Mouse (Mus musculus) stomach, embryonic 15.5 days (tissue): ENCODE results near the gene Fam89b. TPM values are rescaled to one million over a fixed set of nuclear protein-coding genes. Genes with fewer than 3 reads are reported as not detected.

Source experiments
- ATAC-seq: fragments of 200-750 bp; cut with Nextera tagmentation; 2 replicates; pipeline ENCODE4 v1.8.0; 2017; ENCODE audit warnings: low read depth, moderate number of reproducible peaks, moderate TSS enrichment; ENCODE audit not compliant: insufficient read depth, low FRiP score
- H3K27ac ChIP-seq: fragments of 300-500 bp; sonication (generic); 2 replicates; pipeline ENCODE4 v1.5.1; 2015; ENCODE audit warnings: mild to moderate bottlenecking, inconsistent platforms
- H3K27me3 ChIP-seq: fragments of 300-500 bp; sonication (generic); replicated peaks from 2 replicates; pipeline ENCODE4 v1.6.1; 2015; ENCODE audit warnings: inconsistent platforms
- H3K36me3 ChIP-seq: fragments of 300-500 bp; sonication (generic); 2 replicates; pipeline ENCODE4 v1.6.1; 2015; ENCODE audit warnings: inconsistent platforms
- H3K4me1 ChIP-seq: fragments of 300-500 bp; sonication (generic); 2 replicates; pipeline ENCODE4 v1.6.1; 2015; ENCODE audit warnings: inconsistent platforms
- H3K4me2 ChIP-seq: fragments of 300-500 bp; sonication (generic); 2 replicates; pipeline ENCODE4 v1.6.1; 2015; ENCODE audit warnings: mild to moderate bottlenecking, inconsistent platforms
- H3K4me3 ChIP-seq: fragments of 300-500 bp; sonication (generic); replicated peaks from 2 replicates; pipeline ENCODE4 v1.5.1; 2015; ENCODE audit warnings: inconsistent platforms
- H3K9ac ChIP-seq: fragments of 300-500 bp; sonication (generic); 2 replicates; pipeline ENCODE4 v1.6.1; 2015; ENCODE audit warnings: inconsistent platforms
- H3K9me3 ChIP-seq: fragments of 300-500 bp; sonication (generic); 2 replicates; pipeline ENCODE4 v1.6.1; 2016; ENCODE audit warnings: inconsistent platforms
- WGBS: fragments of 180-500 bp; shearing (Covaris S2); methylation state at CpG from one replicate; pipeline ENCODE4 v1.1.7; 2015; 5-methylcytosine and 5-hydroxymethylcytosine counted together
- polyA plus RNA-seq: library from polyadenylated mRNA; unstranded; fragments of >200 nt; fragmentation: Nextera tagmentation; extraction: Ambion mirVana; gene quantifications from 2 replicates; pipeline ENCODE4 v1.2.1, GENCODE M21; 2015

Fam89b gene
- polyA plus RNA-seq = 76.4 and 81.5 TPM in 2 replicates

DNA sequence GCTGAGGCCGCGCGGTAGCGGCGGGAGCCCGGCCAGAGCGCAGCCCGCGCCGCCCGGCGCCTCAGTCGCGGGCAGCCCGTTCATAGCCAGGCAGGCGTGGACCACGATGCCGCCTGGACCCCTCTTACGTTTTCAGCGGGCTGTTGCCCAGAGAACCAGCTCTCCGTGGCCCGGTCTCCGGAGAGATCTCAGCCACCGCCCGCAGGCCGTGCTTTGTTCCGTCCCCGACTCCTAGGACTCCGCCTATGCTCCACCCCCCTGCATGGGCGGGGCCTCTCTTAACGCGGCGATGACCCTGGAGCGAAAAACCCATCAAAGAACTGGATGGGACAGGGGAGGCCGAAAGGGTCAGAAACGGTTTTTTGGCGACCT is at the start of gene Fam89b:
Gene Fam89b (minus strand): TSS at position 210 of the 372 bp plus-strand sequence.
- ATAC-seq = peak; percentile 64
- peaks cover 60% of the 10 kb centered on the region for H3K4me1 ChIP-seq
- H3K4me2 ChIP-seq = peak within 1 kb of the TSS; percentile 88
- peak within 1 kb of the TSS; percentile 99 for H3K9ac ChIP-seq
- no peaks in the 10 kb centered on the region for H3K36me3 ChIP-seq
- H3K27ac ChIP-seq = peak within 1 kb of the TSS; percentile 90
- H3K27me3 ChIP-seq = no peaks in the 10 kb centered on the region
- WGBS = under 1% methylated on average over 36 of the region's 37 CpGs
- peak within 1 kb of the TSS; percentile 89 for H3K4me3 ChIP-seq
- no peaks in the 10 kb centered on the region for H3K9me3 ChIP-seq

DNA sequence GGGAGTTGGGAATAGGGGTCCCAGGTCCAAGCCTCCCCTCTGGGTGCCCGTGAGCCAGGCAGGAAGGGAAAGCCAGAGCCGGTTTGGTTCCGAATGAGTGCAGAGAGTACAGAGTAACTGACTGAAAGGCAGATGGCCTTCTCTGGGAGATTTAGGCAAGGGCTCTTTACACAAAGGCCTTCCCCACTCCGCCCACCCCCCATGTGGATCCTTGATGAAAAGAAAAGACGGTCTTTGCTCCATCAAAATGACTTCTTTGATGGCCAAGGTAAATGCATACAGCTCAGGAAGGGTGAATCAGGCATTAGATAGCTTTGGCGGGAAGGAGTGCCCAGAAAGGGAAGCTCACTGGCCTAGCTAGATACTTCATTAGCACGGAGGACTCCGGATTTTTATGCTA is 48.9 kb upstream of the Fam89b start:
- Histone ChIP-seq H3K36me3 (no peaks in the 10 kb centered on the region), H3K4me2 (no peak overlapping the region), H3K4me3 (no peak overlapping the region), H3K4me1 (no peaks in the 10 kb centered on the region), H3K27ac (no peak overlapping the region), H3K27me3 (no peaks in the 10 kb centered on the region), H3K9ac (no peak overlapping the region), H3K9me3 (no peaks in the 10 kb centered on the region)
- ATAC-seq = no peak
- WGBS = 56% methylated on average over 8 of the region's 8 CpGs

DNA sequence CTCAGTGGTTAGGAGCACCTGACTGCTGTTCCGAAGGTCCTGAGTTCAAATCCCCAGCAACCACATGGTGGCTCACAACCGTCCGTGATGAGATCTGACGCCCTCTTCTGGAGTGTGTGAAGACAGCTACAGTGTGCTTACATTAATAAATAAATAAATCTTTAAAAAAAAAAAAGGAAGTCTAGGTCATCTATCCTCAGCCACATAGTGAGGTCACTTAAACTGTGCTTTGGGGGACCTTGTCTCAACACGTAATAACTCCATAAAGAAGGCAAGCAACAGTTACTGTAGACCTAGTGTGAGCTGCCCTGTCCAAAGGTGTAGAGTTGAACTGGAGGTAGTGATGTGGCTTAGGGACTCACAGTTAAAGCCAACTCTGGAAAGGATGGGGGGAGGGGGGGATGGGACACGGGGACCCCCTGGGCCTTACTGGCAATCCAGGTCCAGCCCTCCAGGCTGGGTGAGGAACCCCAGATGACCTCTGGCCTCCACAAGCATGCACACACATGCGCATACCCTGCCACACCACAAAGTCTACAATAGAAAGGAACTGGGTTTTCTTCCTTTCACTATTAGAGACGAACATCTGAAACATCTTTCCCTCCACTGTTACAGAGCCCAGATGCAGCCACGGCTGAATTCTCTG is 48.1 kb upstream of the Fam89b start:
- no peak overlapping the region for H3K27ac ChIP-seq
- H3K36me3 ChIP-seq = no peaks in the 10 kb centered on the region
- 78% methylated on average over 9 of the region's 9 CpGs for WGBS
- H3K27me3 ChIP-seq = no peaks in the 10 kb centered on the region
- no peak overlapping the region for H3K4me3 ChIP-seq
- no peak overlapping the region for H3K4me2 ChIP-seq
- ATAC-seq = no peak
- H3K4me1 ChIP-seq = no peaks in the 10 kb centered on the region
- H3K9me3 ChIP-seq = no peaks in the 10 kb centered on the region
- H3K9ac ChIP-seq = no peak overlapping the region

DNA sequence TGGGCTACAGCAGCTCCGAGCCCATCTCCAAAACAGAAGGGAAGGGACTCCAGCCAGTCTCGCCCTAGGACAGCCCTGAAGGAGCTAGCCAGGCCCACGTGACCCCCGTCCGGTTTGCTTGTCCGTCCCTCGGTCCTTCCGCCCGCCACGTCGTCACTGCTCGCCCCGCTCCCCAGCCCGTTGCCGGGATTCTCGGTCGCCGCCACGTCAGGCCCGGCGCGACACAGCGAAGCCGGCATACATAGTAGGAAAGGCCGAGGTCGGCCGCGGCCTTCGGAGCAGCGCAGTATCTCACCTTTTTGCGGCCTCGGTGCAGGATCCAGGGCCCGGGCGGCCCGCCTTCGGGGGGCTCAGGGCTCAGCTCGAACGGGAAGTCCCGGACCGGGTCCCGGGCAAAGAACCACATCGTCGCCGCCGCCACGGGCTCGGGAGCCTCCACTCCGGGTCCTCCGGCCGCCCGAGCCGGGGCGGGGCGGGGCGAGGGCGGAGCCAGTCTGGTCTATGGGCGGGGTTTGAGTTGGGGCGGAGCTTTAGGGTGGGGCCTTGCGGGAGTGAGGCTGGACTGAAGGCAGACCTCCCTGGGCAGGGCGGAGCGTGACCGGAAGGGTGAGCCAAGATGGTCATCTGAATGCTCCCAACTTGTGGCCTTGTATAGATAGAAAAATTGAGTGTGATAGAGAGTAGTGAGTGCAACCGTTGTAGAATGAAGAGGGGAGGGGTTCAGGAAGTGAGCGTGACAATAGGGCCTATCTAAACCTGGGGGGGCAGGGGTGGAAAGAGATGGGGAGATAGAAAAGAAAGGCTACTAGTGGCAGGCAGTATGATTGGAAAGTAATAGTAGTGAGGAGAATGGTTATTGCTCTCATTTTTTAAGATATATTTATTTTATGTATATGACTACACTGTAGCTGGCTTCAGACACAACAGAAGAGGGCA is 41.7 kb upstream of the Fam89b start, which contains the start of gene Scyl1:
Gene Scyl1 (minus strand): TSS at position 495 of the 936 bp plus-strand sequence.
- Histone ChIP-seq H3K36me3 (peaks cover 8% of the 10 kb centered on the region), H3K9me3 (no peaks in the 10 kb centered on the region), H3K27ac (peak within 1 kb of the TSS; percentile 87), H3K4me1 (peaks cover 15% of the 10 kb centered on the region), H3K27me3 (no peaks in the 10 kb centered on the region), H3K9ac (peak within 1 kb of the TSS; percentile 95), H3K4me3 (peak within 1 kb of the TSS; percentile 81), H3K4me2 (peak within 1 kb of the TSS; percentile 75)
- under 1% methylated on average over 64 of the region's 64 CpGs for WGBS
- ATAC-seq = peak; percentile 94

DNA sequence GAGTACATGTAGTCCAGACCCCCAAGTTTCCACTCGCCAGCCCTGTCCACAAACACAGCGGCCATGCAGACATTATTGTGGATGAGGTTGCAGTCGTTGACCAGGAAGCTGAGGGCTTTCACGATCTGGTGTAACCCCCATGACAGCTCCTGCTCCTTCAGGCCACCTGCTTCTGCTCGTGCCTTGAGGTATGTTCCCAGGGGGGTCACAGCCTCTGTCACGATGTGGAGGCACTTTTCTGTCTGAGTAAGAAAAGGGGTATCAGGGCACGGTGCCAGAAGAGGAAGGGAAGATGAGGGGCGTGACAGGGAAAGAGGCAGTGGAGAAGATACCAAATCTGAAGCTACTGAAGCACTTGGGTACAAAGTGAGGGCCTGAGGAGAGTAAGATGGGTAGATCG is 40.9 kb upstream of the Fam89b start:
- Histone ChIP-seq H3K36me3 (peaks cover 17% of the 10 kb centered on the region), H3K4me1 (peaks cover 15% of the 10 kb centered on the region), H3K4me2 (peak overlapping the region; percentile 75), H3K27me3 (no peaks in the 10 kb centered on the region), H3K4me3 (peak overlapping the region; percentile 81), H3K9me3 (no peaks in the 10 kb centered on the region), H3K27ac (peak overlapping the region; percentile 87; the same call in 1 of the 2 replicates), H3K9ac (peak overlapping the region; percentile 95)
- no peak for ATAC-seq
- 32% methylated on average over 9 of the region's 9 CpGs for WGBS

DNA sequence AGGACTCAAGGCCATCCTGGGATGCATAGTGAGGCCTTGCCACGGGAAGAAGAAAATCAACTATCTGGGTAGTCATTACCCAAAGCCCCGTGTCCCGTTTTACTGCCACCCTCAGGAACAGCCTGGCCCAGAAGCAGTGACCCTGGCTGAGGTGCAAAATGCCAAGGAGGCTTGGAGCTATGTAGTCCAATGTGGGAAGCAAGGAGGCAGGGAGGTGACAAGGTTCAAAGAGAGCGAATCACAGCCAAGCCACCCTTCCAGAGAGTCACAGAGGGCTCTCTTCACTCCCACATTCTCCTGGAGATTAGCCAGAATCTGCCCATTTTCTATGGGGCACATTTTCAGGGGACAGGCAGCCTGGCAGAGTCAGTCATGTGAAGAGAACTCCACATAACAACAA is 37.8 kb upstream of the Fam89b start:
- Histone ChIP-seq H3K9ac (no peak overlapping the region), H3K4me3 (no peak overlapping the region), H3K4me2 (no peak overlapping the region), H3K36me3 (peaks cover 41% of the 10 kb centered on the region), H3K4me1 (peaks cover 15% of the 10 kb centered on the region), H3K27me3 (no peaks in the 10 kb centered on the region), H3K27ac (no peak overlapping the region), H3K9me3 (no peaks in the 10 kb centered on the region)
- 90% methylated on average over 4 of the region's 4 CpGs for WGBS
- no peak for ATAC-seq

DNA sequence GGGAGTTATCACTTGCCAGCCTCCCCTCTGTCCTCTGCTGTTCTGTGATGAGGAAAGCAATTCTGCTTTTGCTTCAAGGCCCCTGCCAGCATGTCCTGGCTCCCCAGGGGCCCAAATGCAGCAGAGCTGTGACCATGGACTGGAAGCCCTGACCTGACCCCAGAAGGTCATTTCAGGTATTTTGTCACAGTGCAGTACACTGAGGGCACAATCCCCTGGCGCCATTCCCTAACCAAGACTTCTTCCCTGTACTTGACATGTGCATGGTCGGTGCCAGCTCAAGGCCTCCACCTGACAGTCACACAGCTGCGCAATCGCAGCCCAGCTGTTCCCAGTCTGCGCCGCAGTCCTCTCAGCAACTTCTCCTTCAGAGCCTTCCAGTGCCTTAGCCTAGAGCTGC is 33.7 kb upstream of the Fam89b start:
- no peak overlapping the region for H3K27ac ChIP-seq
- no peak overlapping the region for H3K9ac ChIP-seq
- WGBS = 93% methylated on average over 6 of the region's 6 CpGs
- no peaks in the 10 kb centered on the region for H3K4me1 ChIP-seq
- H3K4me3 ChIP-seq = no peak overlapping the region
- H3K4me2 ChIP-seq = no peak overlapping the region
- peaks cover 75% of the 10 kb centered on the region for H3K36me3 ChIP-seq
- H3K27me3 ChIP-seq = no peaks in the 10 kb centered on the region
- no peaks in the 10 kb centered on the region for H3K9me3 ChIP-seq
- ATAC-seq = no peak

DNA sequence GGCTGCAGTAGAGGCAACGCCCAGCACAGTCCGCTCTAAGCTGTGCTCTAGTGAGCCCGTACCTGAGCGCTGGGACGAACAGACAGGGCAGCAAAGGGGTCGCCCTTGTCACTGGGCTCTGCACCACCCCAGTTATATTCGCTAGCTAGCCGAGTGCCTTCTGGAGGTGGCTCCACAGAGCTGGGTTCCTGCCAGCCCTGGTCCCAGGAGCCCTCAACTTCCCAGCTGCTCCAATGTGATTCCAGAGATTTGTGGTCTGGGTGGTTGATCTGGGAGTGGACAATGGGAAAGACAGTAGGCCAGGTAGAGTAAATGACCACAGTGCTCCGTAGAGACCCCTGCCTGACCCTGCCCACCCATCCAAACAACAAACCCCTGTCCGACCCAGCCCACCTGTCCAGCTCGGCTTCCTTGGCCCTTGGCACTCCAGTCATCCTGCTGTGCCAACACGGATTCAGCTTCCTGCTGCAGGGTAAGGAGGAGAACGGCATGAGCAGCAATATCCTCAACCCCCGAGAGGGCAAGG is 29.5 kb upstream of the Fam89b start:
- H3K4me2 ChIP-seq = no peak overlapping the region
- no peak overlapping the region for H3K9ac ChIP-seq
- no peak overlapping the region for H3K4me3 ChIP-seq
- WGBS = 89% methylated on average over 14 of the region's 14 CpGs
- no peak overlapping the region for H3K27ac ChIP-seq
- H3K27me3 ChIP-seq = peaks cover 19% of the 10 kb centered on the region
- peaks cover 12% of the 10 kb centered on the region for H3K4me1 ChIP-seq
- peaks cover 55% of the 10 kb centered on the region for H3K36me3 ChIP-seq
- ATAC-seq = no peak
- H3K9me3 ChIP-seq = no peaks in the 10 kb centered on the region

DNA sequence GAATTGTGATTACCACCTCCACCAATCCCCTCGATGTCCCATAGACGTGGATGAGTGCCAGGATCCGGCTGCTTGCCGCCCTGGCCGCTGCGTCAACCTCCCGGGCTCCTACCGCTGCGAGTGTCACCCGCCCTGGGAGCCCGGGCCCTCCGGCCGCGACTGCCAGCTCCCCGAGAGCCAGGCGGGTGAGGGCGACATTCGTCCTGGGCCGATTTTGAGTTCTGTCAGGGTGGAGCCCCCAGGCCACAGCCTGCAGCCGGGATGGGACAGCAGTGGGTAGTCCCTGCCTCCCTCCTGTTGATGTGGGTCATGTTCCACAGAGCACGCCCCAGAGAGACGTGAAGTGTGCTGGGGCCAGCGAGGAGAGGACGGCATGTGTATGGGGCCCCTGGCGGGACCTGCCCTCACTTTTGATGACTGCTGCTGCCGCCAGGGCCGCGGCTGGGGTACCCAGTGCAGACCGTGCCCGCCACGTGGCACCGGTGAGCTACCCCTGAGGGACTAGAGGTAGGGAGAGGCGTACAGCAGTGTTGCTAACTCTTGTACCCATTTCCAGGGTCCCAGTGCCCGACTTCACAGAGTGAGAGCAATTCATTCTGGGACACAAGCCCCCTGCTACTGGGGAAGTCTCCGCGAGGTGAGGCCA is 27.7 kb upstream of the Fam89b start:
- ATAC-seq = 0 out of 2 replicates have a peak, but pooled peaks have one; percentile 12
- Histone ChIP-seq H3K27me3 (peaks cover 19% of the 10 kb centered on the region), H3K27ac (no peak overlapping the region), H3K4me1 (peaks cover 12% of the 10 kb centered on the region), H3K4me3 (0 out of 2 replicates have a peak overlapping the region, but pooled peaks have one; percentile 4), H3K36me3 (peaks cover 43% of the 10 kb centered on the region), H3K9ac (no peak overlapping the region), H3K4me2 (peak overlapping the region; percentile 35), H3K9me3 (no peaks in the 10 kb centered on the region)
- WGBS = 30% methylated on average over 36 of the region's 36 CpGs

DNA sequence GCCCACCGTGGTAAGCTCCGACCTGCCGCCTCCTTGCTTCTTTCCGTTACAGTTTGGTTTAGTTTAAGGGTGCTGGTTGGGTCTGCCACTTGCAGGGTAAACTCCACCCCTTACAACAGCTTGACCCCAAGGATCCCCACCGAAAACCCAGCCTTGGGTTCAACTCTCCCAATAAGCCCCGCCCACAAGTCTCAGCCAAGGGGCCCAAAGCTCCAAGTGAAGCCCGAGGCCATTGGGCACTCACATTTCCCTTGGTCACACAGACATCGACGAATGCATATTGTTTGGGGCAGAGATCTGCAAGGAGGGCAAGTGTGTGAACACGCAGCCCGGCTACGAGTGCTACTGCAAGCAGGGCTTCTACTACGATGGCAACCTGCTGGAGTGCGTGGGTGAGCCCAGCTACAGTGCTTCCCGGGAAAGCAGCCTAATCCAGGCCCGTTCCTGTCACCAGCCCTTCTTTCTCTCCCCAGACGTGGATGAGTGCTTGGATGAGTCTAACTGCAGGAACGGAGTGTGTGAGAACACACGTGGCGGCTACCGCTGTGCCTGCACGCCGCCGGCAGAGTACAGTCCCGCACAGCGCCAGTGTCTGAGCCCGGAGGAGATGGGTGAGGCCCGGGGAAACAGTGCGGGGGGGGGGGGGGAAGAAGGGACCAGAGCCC is 27.0 kb upstream of the Fam89b start:
- Histone ChIP-seq H3K27me3 (peaks cover 25% of the 10 kb centered on the region), H3K9ac (no peak overlapping the region), H3K9me3 (no peaks in the 10 kb centered on the region), H3K4me2 (peak overlapping the region; percentile 35), H3K27ac (no peak overlapping the region), H3K4me1 (peaks cover 15% of the 10 kb centered on the region), H3K36me3 (peaks cover 40% of the 10 kb centered on the region), H3K4me3 (0 out of 2 replicates have a peak overlapping the region, but pooled peaks have one; percentile 4)
- ATAC-seq = peak; percentile 33; the same call in 1 of the 2 replicates
- WGBS = 25% methylated on average over 27 of the region's 29 CpGs

DNA sequence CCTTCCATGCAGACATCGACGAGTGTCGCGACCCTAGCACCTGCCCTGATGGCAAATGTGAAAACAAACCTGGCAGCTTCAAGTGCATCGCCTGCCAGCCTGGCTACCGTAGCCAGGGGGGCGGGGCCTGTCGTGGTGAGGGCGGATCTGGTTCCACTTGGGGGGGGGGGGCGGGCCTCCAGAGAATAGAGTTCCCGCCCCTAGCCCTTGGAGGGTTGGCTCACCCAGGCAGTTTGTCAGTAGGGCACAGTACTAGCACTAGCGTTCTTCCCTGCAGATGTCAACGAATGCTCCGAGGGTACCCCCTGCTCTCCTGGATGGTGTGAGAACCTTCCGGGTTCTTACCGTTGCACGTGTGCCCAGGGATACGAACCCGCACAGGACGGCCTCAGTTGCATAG is 22.3 kb upstream of the Fam89b start:
- Histone ChIP-seq H3K27ac (no peak overlapping the region), H3K4me2 (no peak overlapping the region), H3K27me3 (peaks cover 33% of the 10 kb centered on the region), H3K9me3 (no peaks in the 10 kb centered on the region), H3K4me3 (no peak overlapping the region), H3K9ac (no peak overlapping the region), H3K36me3 (no peaks in the 10 kb centered on the region), H3K4me1 (peaks cover 12% of the 10 kb centered on the region)
- WGBS = 17% methylated on average over 20 of the region's 20 CpGs
- no peak; the same call in 1 of the 2 replicates for ATAC-seq
